Mouse (Mus musculus) fat pad, adult 2 months (tissue): ENCODE measurements around the gene Tnxb.

Experiments
- DNase-seq: peaks from one replicate; pipeline ENCODE4 v3.0.0-alpha.2; 2011; ENCODE audit warnings: low read depth, low spot score; ENCODE audit errors: extremely low read depth

Tnxb gene

DNA sequence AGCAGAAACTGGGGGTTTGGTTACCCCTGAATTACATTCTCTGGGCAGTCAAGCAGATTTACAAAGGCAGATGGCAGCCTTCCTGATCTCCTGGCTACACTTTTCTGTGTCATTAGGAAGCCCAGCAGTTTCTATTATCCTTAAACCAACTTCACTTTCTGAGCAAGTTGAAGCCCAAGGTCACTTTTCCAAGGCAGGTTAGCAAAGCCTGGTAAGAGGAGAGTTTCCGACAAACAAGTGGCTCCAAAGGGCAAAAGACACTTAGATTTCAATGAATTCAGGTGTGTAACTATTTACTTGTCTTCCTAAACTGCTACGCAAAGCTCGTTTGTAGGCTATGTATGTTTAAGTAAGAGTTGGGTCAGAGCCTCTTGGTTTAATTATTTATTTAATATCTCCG lies 27.0 kb upstream of the Tnxb start:
- DNase-seq: no peak

DNA sequence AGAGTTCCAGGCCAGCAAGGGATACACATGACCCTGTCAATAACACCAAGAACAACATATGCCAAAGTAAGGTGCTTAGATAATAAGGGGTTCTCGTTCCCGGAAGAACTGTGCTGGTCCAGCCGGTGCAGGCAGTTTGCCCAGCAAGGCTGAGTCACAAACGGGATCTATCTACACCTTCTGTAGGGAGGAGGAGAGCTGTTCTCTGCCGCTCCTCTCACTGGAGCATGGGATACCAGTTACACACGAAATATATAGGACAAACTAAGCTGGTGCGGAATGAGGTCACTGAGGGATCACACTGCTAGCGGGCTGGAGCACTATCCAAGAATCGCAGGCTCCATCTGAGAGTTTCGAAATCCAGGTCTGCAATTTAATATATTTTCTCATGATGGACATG lies 26.4 kb upstream of the Tnxb start:
- DNase-seq: no peak

DNA sequence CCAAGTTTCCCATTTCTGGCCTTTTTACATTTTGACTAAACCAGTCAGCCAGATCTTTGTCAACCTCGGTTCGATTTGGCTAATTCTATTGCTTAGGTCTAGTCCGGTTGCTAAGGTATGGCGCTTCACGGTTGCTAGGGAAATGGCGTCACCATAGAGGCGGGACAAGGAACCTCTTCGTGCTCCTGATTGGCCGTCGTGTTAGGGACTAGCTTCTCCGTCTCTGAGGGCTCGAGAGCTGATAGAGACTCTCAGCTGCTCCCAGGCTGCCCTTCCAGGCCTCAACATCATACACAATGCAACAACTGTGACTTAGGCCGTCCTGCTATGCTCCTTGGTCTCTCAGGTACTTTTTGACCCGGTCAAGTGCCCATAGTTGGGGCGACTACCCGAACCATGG lies 25.7 kb upstream of the Tnxb start, which contains the start of gene Fkbpl:
Gene Fkbpl (plus strand): TSS at position 157 of the 400 bp plus-strand sequence.
- no peak for DNase-seq

- DNase-seq: no peak
Observed at GRCm38 (mm10) chr17:34645256-34645829, 25.0 kb upstream of the Tnxb start.

DNA sequence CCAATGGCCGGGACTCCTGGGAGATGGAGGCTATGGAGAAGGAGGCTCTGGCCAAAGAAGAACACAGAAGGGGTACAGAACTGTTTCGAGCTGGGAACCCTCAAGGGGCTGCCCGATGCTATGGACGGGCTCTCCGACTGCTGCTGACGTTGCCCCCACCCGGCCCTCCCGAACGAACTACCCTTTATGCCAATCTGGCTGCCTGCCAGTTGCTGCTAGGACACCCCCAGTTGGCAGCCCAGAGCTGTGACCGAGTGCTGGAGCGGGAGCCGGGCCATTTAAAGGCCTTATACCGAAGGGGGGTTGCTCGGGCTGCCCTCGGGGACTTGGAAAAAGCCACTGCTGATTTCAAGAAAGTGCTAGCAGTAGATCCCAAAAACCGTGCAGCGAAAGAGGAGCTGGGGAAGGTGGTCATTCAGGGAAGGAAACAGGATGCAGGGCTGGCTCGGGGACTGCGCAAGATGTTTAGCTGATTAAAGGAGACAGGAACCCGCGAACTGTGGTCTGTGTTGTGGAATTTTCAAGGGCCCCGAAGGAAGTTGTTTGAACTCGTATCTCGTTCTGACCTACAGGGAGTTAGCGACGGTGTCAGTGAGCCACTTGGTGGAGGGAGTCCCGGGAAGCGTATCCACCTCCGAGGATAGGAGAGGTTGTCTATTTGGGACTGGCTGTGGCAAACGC lies 24.4 kb upstream of the Tnxb start:
- no peak for DNase-seq

DNA sequence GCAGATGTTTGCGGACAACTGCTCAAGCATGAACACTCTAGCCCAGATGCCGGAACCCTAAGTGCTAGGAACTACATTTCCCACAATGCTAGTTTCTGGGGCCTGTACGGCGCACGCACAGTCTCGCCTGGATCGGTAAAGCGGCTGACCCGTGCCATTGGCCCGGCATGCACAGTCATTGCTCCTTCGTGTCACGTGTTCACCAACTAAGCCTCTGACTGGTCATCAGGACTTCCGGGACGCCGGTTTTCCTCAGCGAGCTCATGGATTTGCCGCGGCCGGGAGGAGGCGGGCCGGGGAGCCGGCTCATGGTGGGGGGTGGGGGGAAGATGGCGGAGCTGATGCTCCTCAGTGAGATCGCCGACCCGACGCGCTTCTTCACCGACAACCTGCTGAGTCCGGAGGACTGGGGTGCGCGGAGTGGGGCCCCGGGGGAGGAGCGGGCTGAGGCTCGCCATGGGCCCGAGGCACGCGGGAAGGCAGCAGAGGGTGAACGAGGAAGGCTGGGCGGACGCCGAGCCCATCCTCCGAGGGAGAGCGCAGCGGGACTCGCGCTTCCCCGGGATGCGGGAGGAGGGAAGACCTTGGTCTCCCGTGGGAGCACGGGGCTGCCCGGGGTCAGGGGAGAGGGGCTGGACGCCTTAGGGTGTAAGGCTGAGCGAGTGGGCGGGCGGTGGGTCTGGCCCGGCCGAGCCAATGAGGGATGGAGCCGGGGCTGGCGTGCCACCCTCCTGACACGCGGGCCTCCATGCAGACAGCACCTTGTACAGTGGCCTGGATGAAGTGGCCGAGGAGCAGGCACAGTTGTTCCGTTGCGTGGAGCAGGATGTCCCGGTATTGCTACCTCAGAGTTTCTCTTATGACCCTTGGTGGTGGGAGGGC lies 23.2 kb upstream of the Tnxb start, which contains the start of gene Atf6b:
Gene Atf6b (plus strand): TSS at position 241 of the 882 bp plus-strand sequence.
- DNase-seq: peak; percentile 86

GRCm38 (mm10) chr17:34648141-34648890 lies 22.0 kb upstream of the Tnxb start:
- DNase-seq: no peak

DNA sequence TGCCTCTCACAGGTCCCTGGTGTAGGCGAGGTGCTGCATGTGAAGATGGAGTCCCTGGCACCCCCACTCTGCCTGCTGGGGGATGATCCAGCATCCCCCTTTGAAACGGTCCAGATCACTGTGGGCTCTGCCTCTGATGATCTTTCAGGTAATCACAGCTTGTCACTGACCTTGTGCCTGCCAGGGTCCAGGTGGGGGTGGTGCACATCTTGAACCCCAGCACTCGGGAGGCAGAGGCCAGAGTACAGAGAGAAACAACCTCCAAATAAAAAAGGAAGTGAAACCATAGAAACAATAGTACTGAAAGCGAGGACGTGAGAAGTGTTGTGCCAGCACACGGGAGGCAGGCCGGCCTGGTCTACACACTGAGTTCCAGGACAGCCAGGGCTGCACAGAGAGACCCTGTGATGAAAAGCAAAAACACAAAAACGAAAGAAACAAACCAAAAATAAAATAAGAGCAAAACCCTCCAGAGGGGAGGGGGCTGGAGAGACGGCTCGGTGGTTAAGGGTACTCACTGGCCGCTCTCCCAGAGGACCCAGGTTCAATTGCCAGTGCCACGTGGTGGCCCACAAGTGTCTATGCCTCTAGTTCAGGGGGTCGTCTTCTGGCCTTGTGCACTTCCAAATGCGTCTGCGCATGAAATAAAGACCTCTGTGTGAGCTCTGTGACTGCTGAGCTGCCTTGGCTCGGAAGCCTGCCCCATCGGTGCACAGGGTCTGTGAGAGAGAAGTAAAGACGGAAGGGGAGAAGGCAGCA lies 21.1 kb upstream of the Tnxb start:
- no peak for DNase-seq

- no peak for DNase-seq
Observed at GRCm38 (mm10) chr17:34650781-34651180, 19.6 kb upstream of the Tnxb start.

DNA sequence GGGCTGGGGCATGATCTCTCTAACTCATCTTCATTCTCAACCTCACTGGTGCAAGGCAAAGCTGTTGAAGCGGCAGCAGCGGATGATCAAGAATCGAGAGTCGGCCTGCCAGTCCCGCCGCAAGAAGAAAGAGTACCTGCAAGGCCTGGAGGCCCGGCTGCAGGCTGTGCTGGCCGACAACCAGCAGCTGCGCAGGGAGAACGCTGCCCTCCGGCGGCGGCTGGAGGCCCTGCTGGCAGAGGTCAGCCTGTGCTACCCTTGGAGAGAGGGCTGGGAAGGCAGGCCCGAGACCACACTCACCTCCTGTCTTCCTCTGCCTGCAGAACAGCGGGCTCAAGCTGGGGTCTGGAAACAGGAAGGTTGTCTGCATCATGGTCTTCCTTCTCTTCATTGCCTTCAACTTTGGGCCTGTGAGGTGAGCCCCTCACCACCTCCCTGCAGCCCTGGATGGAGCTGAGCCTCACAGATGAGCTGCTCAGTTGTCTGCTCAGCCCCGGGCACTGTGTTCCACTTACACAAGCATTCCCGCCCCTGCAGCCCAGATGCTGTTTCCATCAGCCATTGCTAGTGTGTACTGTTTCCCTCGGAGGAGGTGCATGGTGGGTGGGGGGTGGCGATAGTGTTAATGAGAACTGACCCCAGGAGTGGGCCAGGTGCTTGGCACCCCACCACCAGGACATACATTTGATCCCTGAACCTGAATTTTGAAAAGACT lies 18.7 kb upstream of the Tnxb start:
- no peak for DNase-seq

DNA sequence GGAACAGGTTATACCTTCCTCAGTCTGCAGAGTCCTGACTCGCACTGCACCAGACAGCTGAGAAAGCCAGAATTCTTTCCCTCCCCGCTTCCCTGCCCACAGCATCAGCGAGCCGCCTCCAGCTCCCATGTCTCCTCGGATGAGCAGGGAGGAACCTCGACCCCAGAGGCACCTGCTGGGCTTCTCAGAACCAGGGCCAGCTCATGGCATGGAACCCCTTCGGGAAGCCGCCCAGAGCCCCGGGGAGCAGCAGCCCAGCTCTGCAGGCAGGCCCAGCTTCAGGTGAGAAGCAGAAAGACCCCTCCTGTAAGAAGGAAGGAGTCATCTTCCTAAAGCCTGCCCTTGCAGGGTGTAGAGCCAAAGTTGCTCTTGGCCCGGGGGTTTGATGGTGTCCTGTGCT lies 17.8 kb upstream of the Tnxb start:
- DNase-seq: no peak

DNA sequence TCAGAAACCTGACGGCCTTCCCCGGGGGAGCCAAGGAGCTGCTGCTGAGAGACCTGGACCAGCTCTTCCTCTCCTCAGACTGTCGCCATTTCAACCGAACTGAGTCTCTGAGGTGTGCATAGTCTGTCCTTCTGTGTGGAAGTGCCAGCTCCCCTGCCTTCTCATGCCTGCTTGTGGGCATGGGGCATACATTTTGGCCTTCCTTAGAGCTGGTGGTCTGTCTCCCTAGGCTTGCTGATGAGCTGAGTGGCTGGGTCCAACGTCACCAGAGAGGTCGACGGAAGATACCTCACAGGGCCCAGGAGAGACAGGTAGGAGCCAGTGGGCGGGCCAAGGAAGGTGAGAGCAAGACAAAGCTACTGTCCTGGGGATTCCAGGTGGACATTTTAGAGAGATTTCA lies 17.4 kb upstream of the Tnxb start:
- DNase-seq: no peak

DNA sequence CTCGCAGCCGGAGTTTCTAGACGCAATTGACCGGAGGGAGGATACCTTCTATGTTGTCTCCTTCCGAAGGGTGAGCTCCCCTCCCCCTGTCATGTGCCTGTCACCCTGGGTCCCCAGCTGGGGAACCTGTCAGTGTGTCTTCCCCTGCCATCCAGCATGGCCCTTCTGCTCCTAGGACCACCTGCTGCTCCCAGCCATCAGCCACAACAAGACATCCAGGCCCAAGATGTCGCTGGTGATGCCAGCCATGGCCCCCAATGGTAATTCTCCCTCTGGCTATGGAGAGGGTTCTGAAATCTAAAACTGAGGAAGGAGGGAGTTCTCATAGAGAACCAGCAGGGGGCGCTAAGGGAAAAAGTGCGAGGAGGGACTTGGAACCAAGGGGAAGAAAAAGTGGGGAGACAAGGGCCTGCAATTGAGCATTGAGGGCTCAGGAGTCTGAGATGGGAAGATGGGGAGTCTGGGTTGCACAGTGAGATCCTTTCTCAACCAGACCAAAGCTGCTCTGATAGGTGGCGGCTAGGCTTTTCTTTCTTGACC lies 16.5 kb upstream of the Tnxb start:
- DNase-seq: no peak

- no peak for DNase-seq
Observed at GRCm38 (mm10) chr17:34654392-34654791, 15.9 kb upstream of the Tnxb start.

GRCm38 (mm10) chr17:34655160-34655559 lies 15.2 kb upstream of the Tnxb start:
- no peak for DNase-seq

DNA sequence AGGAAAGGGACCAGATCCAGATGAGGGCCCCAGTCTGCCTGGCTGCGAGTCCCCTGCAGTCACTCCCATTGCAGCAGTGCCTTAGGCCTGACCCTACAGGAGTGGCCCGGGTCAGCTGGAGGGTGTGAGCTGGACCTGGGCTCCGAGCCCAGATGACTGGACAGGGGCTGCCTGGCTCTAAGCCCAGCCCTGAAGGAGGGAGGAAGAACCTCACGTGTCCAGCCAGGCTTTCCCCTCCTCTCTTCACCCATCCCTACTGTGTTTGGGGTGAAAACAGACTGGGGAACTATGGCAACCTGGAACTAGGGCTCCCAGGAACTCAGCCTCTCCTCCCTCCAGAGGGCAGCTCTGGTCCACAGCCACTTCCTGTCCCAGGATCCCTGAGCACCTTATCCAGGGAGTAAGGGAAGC lies 14.7 kb upstream of the Tnxb start:
- no peak for DNase-seq

- no peak for DNase-seq
Observed at GRCm38 (mm10) chr17:34656666-34657065, 13.7 kb upstream of the Tnxb start.

DNA sequence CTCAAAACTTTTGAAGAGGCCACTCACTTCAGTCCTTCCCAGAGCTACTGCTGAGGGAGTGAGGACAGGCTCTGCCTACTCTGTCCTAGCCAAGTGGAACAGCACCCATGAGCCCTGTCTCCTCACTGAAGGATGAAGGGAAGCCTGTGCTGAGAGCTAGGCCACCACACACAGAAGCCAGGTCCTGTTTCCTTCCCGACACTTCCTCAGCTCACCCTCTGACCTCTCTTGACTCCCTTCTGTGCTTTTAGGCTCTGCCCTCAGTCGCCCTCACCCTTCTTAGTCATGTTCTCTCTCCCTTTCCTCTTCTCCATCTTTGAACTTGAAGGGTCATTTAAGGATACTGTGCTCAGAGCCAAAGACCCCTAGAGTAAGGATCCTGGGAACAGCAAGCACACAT lies 13.1 kb upstream of the Tnxb start:
- DNase-seq: no peak

DNA sequence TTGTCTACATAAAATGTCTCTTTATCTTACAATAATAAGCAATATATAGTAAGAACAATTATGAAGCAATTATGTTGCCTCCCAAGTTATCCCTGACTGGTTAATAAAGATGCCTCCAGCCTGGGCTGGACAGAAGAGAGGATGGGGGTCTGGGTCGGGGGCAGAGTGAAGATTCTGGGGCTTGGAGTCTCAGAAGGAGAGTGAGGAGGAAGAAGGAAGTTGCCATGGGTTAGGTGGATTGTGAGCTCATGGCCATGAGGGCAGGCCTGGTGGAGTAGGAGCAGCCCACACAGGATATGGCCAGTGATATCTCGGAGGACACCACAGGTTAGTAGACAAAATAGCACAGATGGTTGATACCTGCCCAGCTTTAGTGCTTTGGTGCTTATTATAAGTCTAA lies 12.2 kb upstream of the Tnxb start:
- no peak for DNase-seq

GRCm38 (mm10) chr17:34658591-34658990 lies 11.7 kb upstream of the Tnxb start:
- DNase-seq: no peak
